Mouse (Mus musculus) stomach, postnatal 0 days (tissue): ENCODE data around the gene Slk.

ENCODE experiments used
- CTCF ChIP-seq: IDR thresholded peaks from 2 replicates; pipeline ENCODE4 v1.5.1; 2016; ENCODE audit warnings: antibody characterized with exemption, low read depth, mild to moderate bottlenecking, moderate library complexity
- EP300 ChIP-seq: optimal IDR thresholded peaks from 2 replicates; pipeline ENCODE3; 2016; ENCODE audit warnings: antibody characterized with exemption

DNA sequence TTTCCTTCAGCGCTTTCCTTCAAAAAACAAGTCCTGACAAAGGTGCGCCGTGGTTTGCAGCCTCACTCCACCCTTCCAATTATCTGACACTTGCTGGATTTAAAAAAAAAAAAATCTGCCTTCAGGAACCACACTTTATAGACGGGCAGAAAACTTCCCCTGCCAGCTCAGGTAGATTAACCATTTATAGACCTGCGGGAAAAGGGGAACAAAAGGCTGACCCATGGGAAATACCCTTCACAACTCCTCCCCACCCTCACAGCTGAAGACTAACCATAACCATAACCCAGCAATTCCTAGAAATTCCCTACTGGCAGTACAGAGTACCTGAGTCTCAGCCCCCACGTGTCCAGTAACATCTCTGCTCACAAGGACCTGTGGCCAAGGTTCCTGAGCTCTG is 112.5 kb downstream of the Slk start, which contains the start of gene Col17a1:
- TF ChIP-seq CTCF, result no peak
- TF ChIP-seq EP300, result no peak
